Mouse (Mus musculus): ENCODE results near the gene Esrrg. TPM values are rescaled to one million over a fixed set of nuclear protein-coding genes. Genes with fewer than 3 reads are reported as not detected.

Gene Esrrg
- polyA plus RNA-seq, 1 experiment from 2014 or later = 10.7 TPM

DNA sequence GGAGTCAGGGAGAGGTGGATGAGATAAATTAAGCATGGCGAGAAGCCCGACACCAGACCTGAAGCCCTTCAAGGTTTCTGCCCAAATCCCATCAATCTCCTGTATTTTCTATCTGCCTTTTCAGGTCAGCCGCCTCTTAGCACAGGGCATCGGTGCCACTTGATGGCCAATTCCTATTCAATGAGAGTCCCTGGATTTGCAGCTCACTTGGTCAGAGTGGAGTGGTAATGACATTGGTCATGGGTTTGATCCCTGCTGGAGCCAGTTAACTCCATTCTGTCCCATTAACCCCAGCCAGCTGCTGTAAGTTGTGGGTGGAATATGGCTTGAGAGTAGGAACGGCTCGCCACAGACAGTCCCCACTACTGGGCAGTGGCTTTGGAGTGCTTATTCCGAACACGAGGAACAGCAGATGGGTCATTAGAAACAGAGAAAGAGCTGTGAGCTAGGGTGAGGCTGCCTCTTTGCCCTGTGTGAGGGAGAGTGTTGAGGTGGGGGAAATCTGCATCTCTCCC is 101.9 kb downstream of the Esrrg start:
- no peak overlapping the region for H3K27ac ChIP-seq (ENCODE audit: low read length)
- no peak overlapping the region for H3K4me2 ChIP-seq (ENCODE audit: low read depth, low read length)
- 86% methylated on average over 8 of the region's 8 CpGs for WGBS
- H3K4me3 ChIP-seq (replicated peaks; ENCODE audit: low read length) = no peak overlapping the region
- ATAC-seq (ENCODE audit: insufficient read depth, low FRiP score) = no peak
- no peaks in the 10 kb centered on the region for H3K36me3 ChIP-seq (ENCODE audit: control insufficient read depth, insufficient read depth, low read length)
- no peaks in the 10 kb centered on the region for H3K4me1 ChIP-seq (ENCODE audit: control insufficient read depth, insufficient read depth, low read length)
- no peak overlapping the region for H3K9ac ChIP-seq (ENCODE audit: low read length)
- no peaks in the 10 kb centered on the region for H3K9me3 ChIP-seq (replicated peaks; ENCODE audit: control insufficient read depth, low read length)
- no peaks in the 10 kb centered on the region for H3K27me3 ChIP-seq (ENCODE audit: control insufficient read depth, insufficient read depth, low read length)

DNA sequence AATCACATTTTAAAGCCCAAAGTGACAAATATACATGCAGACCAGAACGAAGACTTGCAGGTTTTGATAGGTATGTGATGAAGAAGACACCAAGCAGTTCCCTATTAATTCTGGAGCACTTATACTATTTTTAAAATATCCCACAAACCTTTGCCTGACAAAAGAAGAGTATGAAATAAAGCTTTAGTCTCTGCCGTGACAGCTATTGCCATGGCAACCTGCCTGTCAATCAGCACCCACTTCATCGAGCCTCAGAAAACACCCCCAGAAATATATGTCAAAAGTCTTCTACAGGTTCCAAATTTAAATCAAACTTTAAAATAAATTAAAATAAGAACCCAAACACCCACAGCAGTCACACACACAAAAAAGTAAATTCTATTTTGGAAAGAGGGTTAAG is 112.4 kb downstream of the Esrrg start:
- H3K9ac ChIP-seq (ENCODE audit: low read length) = no peak overlapping the region
- no peak overlapping the region for H3K27ac ChIP-seq (ENCODE audit: low read length)
- WGBS = 83% methylated on average over 3 of the region's 3 CpGs
- no peaks in the 10 kb centered on the region for H3K4me1 ChIP-seq (ENCODE audit: control insufficient read depth, insufficient read depth, low read length)
- H3K4me3 ChIP-seq (replicated peaks; ENCODE audit: low read length) = no peak overlapping the region
- H3K4me2 ChIP-seq (ENCODE audit: low read depth, low read length) = no peak overlapping the region
- no peak for ATAC-seq (ENCODE audit: insufficient read depth, low FRiP score)
- H3K27me3 ChIP-seq (ENCODE audit: control insufficient read depth, insufficient read depth, low read length) = no peaks in the 10 kb centered on the region
- H3K9me3 ChIP-seq (replicated peaks; ENCODE audit: control insufficient read depth, low read length) = no peaks in the 10 kb centered on the region
- H3K36me3 ChIP-seq (ENCODE audit: control insufficient read depth, insufficient read depth, low read length) = no peaks in the 10 kb centered on the region

DNA sequence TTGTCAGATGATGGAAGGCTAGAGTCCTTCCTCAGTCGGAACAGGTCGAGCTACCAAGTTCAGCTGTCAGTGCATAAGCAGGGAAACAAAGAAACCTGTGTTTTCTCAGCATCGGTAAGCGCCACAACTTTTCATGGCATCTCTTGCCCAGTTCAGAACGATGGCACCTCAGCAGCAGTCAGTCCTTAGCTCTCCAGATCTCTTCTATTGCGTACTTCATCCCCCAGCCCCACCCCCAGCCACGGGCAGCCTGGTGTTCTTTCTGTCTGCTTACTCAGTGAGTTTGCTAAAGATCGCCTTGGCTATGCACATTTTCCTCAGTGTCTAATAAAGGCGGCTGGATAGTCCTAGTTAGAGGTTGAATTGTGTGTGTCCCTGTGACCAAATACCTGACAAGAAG is 113.4 kb downstream of the Esrrg start:
- Histone ChIP-seq H3K9me3 (replicated peaks; ENCODE audit: control insufficient read depth, low read length) (no peaks in the 10 kb centered on the region), H3K9ac (ENCODE audit: low read length) (no peak overlapping the region), H3K36me3 (ENCODE audit: control insufficient read depth, insufficient read depth, low read length) (no peaks in the 10 kb centered on the region), H3K27me3 (ENCODE audit: control insufficient read depth, insufficient read depth, low read length) (no peaks in the 10 kb centered on the region), H3K4me3 (replicated peaks; ENCODE audit: low read length) (no peak overlapping the region), H3K4me1 (ENCODE audit: control insufficient read depth, insufficient read depth, low read length) (no peaks in the 10 kb centered on the region), H3K27ac (ENCODE audit: low read length) (no peak overlapping the region), H3K4me2 (ENCODE audit: low read depth, low read length) (no peak overlapping the region)
- 57% methylated on average over 9 of the region's 9 CpGs for WGBS
- ATAC-seq (ENCODE audit: insufficient read depth, low FRiP score) = no peak

DNA sequence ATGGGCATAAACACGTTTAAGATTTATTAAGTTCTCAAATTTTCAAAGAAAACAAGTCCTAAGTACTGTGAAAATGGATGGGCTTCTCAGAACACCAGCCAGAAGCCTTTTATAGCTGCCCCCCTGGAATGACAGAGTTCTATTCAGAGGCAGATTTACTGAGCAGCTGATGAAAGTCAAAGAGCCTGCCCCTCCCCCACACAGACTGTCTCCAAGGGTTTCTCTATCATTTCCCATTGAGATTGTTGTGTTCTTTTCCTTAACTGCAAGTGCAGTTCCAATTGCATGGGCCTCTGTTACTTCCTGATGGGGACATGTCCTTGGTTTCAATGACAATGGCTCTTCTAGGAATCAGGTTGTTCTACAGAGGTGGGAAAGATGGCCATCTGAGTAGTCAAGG is 116.1 kb downstream of the Esrrg start:
- Histone ChIP-seq H3K4me1 (ENCODE audit: control insufficient read depth, insufficient read depth, low read length) (no peaks in the 10 kb centered on the region), H3K27me3 (ENCODE audit: control insufficient read depth, insufficient read depth, low read length) (no peaks in the 10 kb centered on the region), H3K4me3 (replicated peaks; ENCODE audit: low read length) (no peak overlapping the region), H3K9me3 (replicated peaks; ENCODE audit: control insufficient read depth, low read length) (no peaks in the 10 kb centered on the region), H3K36me3 (ENCODE audit: control insufficient read depth, insufficient read depth, low read length) (no peaks in the 10 kb centered on the region), H3K4me2 (ENCODE audit: low read depth, low read length) (no peak overlapping the region), H3K9ac (ENCODE audit: low read length) (no peak overlapping the region), H3K27ac (ENCODE audit: low read length) (no peak overlapping the region)
- 31% methylated on average over 1 of the region's 1 CpGs for WGBS
- no peak for ATAC-seq (ENCODE audit: insufficient read depth, low FRiP score)

DNA sequence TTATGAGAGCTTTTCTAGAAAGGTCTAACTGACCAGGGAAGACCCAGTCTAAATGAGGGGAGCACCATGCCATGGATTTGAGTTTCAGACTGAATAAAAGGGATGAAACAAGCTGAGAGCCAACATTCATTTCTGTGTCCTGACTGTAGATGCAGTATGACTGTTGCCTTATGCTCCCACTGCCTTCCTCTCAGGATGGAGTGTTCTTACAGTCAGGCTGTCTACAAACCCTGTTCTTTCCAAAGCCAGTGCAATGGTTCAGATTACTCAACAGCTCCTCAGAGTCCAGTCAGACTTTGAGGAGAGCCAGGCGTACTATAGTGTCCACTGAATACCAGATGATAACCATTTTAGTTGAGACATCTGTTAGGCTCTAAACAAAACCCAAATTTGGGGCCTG is 116.8 kb downstream of the Esrrg start:
- no peaks in the 10 kb centered on the region for H3K36me3 ChIP-seq (ENCODE audit: control insufficient read depth, insufficient read depth, low read length)
- H3K4me1 ChIP-seq (ENCODE audit: control insufficient read depth, insufficient read depth, low read length) = no peaks in the 10 kb centered on the region
- no peaks in the 10 kb centered on the region for H3K27me3 ChIP-seq (ENCODE audit: control insufficient read depth, insufficient read depth, low read length)
- H3K9ac ChIP-seq (ENCODE audit: low read length) = no peak overlapping the region
- H3K4me3 ChIP-seq (replicated peaks; ENCODE audit: low read length) = no peak overlapping the region
- ATAC-seq (ENCODE audit: insufficient read depth, low FRiP score) = no peak
- H3K27ac ChIP-seq (ENCODE audit: low read length) = no peak overlapping the region
- no peaks in the 10 kb centered on the region for H3K9me3 ChIP-seq (replicated peaks; ENCODE audit: control insufficient read depth, low read length)
- H3K4me2 ChIP-seq (ENCODE audit: low read depth, low read length) = no peak overlapping the region
- 63% methylated on average over 1 of the region's 1 CpGs for WGBS

DNA sequence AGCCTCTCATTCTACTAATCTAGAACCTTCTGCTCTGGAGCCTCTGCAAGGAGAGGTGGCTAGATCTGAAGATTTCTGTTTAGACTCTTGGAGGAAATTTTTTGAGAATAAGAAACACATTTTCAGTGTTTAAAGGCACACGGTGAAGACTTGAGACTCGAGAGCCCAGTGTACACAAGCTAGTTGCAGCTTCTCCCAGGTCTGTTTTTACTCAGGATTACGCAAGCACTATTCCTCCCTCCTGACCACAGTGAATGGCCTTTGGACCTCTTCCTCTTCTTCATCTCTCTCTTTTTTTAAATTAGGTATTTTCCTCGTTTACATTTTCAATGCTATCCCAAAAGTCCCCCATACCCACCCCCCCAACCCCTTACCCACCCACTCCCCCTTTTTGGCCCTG is 122.6 kb downstream of the Esrrg start:
- no peaks in the 10 kb centered on the region for H3K27me3 ChIP-seq (ENCODE audit: control insufficient read depth, insufficient read depth, low read length)
- no peak for ATAC-seq (ENCODE audit: insufficient read depth, low FRiP score)
- no peak overlapping the region for H3K4me3 ChIP-seq (replicated peaks; ENCODE audit: low read length)
- no peaks in the 10 kb centered on the region for H3K4me1 ChIP-seq (ENCODE audit: control insufficient read depth, insufficient read depth, low read length)
- no peak overlapping the region for H3K4me2 ChIP-seq (ENCODE audit: low read depth, low read length)
- 87% methylated on average over 4 of the region's 4 CpGs for WGBS
- H3K36me3 ChIP-seq (ENCODE audit: control insufficient read depth, insufficient read depth, low read length) = no peaks in the 10 kb centered on the region
- H3K9me3 ChIP-seq (replicated peaks; ENCODE audit: control insufficient read depth, low read length) = no peaks in the 10 kb centered on the region
- no peak overlapping the region for H3K27ac ChIP-seq (ENCODE audit: low read length)
- H3K9ac ChIP-seq (ENCODE audit: low read length) = no peak overlapping the region

DNA sequence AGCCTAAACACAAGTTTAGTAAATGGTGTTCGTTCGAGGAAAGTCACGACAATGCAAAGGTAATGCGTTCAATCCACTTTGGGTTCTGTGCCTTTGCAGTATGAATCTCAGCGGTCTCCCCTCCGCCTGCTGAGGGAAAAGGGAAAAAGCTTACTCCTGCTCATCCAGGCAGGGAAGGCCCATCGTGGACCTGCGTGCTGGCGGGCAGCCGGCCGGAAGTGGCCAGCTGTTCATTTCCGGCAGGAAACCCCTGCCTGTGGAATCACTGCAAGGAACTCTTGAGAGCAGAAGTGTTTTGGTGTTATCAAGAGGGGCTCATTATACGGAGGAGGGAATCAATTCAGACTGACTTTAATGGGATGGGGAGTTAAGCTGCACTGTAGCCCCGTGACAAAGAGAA is 127.9 kb downstream of the Esrrg start:
- no peak overlapping the region for H3K4me2 ChIP-seq (ENCODE audit: low read depth, low read length)
- H3K36me3 ChIP-seq (ENCODE audit: control insufficient read depth, insufficient read depth, low read length) = no peaks in the 10 kb centered on the region
- H3K27me3 ChIP-seq (ENCODE audit: control insufficient read depth, insufficient read depth, low read length) = no peaks in the 10 kb centered on the region
- no peak overlapping the region for H3K4me3 ChIP-seq (replicated peaks; ENCODE audit: low read length)
- H3K27ac ChIP-seq (ENCODE audit: low read length) = no peak overlapping the region
- WGBS = 57% methylated on average over 14 of the region's 14 CpGs
- no peaks in the 10 kb centered on the region for H3K4me1 ChIP-seq (ENCODE audit: control insufficient read depth, insufficient read depth, low read length)
- H3K9me3 ChIP-seq (replicated peaks; ENCODE audit: control insufficient read depth, low read length) = no peaks in the 10 kb centered on the region
- H3K9ac ChIP-seq (ENCODE audit: low read length) = no peak overlapping the region
- no peak for ATAC-seq (ENCODE audit: insufficient read depth, low FRiP score)

DNA sequence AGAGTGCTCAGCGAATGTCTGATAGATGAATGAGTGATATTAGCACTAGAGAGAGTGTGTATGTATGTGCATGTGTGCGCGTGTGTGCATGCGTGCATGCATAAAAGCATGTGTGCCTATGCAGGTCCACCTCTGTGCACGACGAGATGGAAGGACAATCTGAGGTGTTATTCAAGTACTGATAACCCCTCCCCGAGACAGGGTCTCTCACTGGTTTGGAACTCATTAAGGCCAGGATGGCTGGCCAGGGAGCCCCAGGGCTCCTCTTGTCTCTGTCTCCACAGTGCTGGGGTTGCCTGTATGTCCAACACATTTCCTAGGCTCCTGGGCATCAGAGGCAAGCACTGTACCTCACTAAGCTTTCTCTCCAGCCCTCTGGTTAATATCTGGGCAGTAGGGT is 128.7 kb downstream of the Esrrg start:
- H3K27ac ChIP-seq (ENCODE audit: low read length) = no peak overlapping the region
- H3K4me2 ChIP-seq (ENCODE audit: low read depth, low read length) = no peak overlapping the region
- H3K4me1 ChIP-seq (ENCODE audit: control insufficient read depth, insufficient read depth, low read length) = 0 out of 2 replicates have a peak, but pooled peaks cover 3% of the 10 kb centered on the region

DNA sequence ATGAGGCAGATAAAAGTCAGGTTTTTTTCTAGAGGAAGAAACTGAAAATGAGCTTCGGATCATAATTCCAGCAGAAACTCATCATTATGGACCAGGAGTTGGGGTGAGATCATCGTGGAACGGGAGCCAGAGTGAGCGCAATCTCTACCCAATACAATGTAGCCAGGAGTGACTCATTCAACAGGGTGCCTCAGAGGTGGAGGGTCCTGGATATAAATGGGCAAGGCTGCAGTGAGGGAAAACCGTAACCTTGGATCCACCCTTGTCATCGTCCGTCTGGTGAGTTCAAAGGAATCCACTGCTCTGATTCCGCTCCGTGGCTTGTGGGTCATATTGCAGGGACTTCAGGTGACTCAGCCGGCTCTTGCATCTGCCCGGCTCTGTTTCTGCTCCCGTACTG is 131.9 kb downstream of the Esrrg start:
- ATAC-seq (ENCODE audit: insufficient read depth, low FRiP score) = no peak
- Histone ChIP-seq H3K27me3 (ENCODE audit: control insufficient read depth, insufficient read depth, low read length) (no peaks in the 10 kb centered on the region), H3K4me2 (ENCODE audit: low read depth, low read length) (no peak overlapping the region), H3K4me1 (ENCODE audit: control insufficient read depth, insufficient read depth, low read length) (0 out of 2 replicates have a peak, but pooled peaks cover 3% of the 10 kb centered on the region), H3K27ac (ENCODE audit: low read length) (no peak overlapping the region), H3K9me3 (replicated peaks; ENCODE audit: control insufficient read depth, low read length) (peaks cover 2% of the 10 kb centered on the region; the same call in 1 of the 2 replicates), H3K9ac (ENCODE audit: low read length) (no peak overlapping the region), H3K36me3 (ENCODE audit: control insufficient read depth, insufficient read depth, low read length) (no peaks in the 10 kb centered on the region), H3K4me3 (replicated peaks; ENCODE audit: low read length) (no peak overlapping the region)
- WGBS = 75% methylated on average over 12 of the region's 12 CpGs

More for the DNA sequence above, 128.7 kb downstream of the Esrrg start:
- Histone ChIP-seq H3K9ac (ENCODE audit: low read length) (no peak overlapping the region), H3K36me3 (ENCODE audit: control insufficient read depth, insufficient read depth, low read length) (no peaks in the 10 kb centered on the region), H3K27me3 (ENCODE audit: control insufficient read depth, insufficient read depth, low read length) (no peaks in the 10 kb centered on the region), H3K4me3 (replicated peaks; ENCODE audit: low read length) (no peak overlapping the region), H3K9me3 (replicated peaks; ENCODE audit: control insufficient read depth, low read length) (no peaks in the 10 kb centered on the region)
- no peak for ATAC-seq (ENCODE audit: insufficient read depth, low FRiP score)
- 85% methylated on average over 7 of the region's 7 CpGs for whole genome bisulfite sequencing

DNA sequence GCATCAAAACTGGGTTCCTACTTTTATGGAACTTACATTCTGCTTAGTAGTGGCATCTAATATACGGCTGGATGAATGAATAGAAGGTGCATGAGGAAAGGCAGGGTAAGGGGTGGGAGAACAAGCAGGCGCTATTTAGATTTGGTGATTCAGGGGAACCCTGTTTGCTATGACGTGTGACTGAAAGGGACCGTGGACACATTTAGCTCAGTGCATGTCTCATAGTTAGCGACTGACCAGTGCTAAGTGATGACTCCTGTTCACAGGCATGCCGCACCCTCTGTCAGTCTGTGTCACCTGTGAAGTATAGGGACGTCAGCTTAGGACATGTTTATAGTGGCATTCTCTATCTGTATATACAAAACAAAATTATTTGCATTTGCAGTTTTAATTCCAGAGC is 132.7 kb downstream of the Esrrg start:
- 81% methylated on average over 7 of the region's 7 CpGs for WGBS
- Histone ChIP-seq H3K9me3 (replicated peaks; ENCODE audit: control insufficient read depth, low read length) (peaks cover 4% of the 10 kb centered on the region; the same call in 1 of the 2 replicates), H3K4me1 (ENCODE audit: control insufficient read depth, insufficient read depth, low read length) (0 out of 2 replicates have a peak, but pooled peaks cover 3% of the 10 kb centered on the region), H3K4me3 (replicated peaks; ENCODE audit: low read length) (no peak overlapping the region), H3K4me2 (ENCODE audit: low read depth, low read length) (no peak overlapping the region), H3K9ac (ENCODE audit: low read length) (no peak overlapping the region), H3K36me3 (ENCODE audit: control insufficient read depth, insufficient read depth, low read length) (no peaks in the 10 kb centered on the region), H3K27ac (ENCODE audit: low read length) (no peak overlapping the region), H3K27me3 (ENCODE audit: control insufficient read depth, insufficient read depth, low read length) (no peaks in the 10 kb centered on the region)
- ATAC-seq (ENCODE audit: insufficient read depth, low FRiP score) = no peak

All from stomach, embryonic 16.5 days (tissue).